Mouse (Mus musculus) liver, embryonic 14.5 days (tissue): ENCODE data around the gene Ccdc194.

ENCODE experiments used
- CTCF ChIP-seq: IDR thresholded peaks from 2 replicates; pipeline ENCODE4 v1.5.1; 2016; ENCODE audit warnings: antibody characterized with exemption, low read depth, control low read depth
- EP300 ChIP-seq: IDR thresholded peaks from 2 replicates; pipeline ENCODE4 v1.6.1; 2016; ENCODE audit warnings: antibody characterized with exemption, low read depth

GRCm38 (mm10) chr8:71563992-71564391 lies 38.5 kb upstream of the Ccdc194 start:
- TF ChIP-seq CTCF (peak; percentile 65), EP300 (no peak)
